Comparison of ENCODE assay signal across 7 mouse cellular contexts in the genomic region with DNA sequence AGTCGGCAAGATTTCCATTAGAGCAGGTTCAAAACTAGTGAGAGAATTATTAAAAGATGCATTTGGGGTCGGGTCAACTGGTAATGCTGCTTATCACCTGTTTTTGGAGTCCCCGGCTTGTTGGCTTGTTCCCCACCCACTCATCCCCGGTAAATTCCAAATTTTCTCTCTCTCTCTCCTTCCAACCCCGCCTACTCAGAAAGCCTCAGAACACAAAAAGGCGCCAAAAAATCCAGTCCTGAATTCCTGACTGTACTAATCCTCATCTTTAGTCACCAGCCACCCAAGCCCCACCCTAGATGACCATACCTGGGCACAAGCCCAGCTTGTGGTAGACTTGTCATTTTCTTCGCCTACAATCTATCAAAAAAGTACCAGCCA. TPM values are rescaled to one million over a fixed set of nuclear protein-coding genes. Genes with fewer than 3 reads are reported as not detected.
DNase-seq lines count a peak whose midpoint lies in the region; ATAC-seq and TF ChIP-seq lines count a peak whose summit lies in the region.

No protein-coding gene starts in this region.

- peak overlapping the region; percentile 66 for H3K4me2 ChIP-seq in embryonic facial prominence, embryonic 15.5 days (replicated peaks)
- H3K4me2 ChIP-seq in intestine, embryonic 15.5 days (replicated peaks): peak overlapping the region; percentile 57
- H3K4me2 ChIP-seq in midbrain, embryonic 13.5 days (replicated peaks): peak overlapping the region; percentile 58

- no peak for TF ChIP-seq CTCF in left cerebral cortex, adult 2 months (IDR thresholded peaks at IDR 0.05)

- peaks cover 21% of the 10 kb centered on the region for H3K4me1 ChIP-seq in embryonic facial prominence, embryonic 15.5 days
- peaks cover 21% of the 10 kb centered on the region for H3K4me1 ChIP-seq in intestine, embryonic 15.5 days (replicated peaks)
- H3K4me1 ChIP-seq in midbrain, embryonic 13.5 days (replicated peaks): peaks cover 33% of the 10 kb centered on the region

- DNase-seq in left cerebral cortex, adult 2 months (ENCODE audit: extremely low spot score in 1 of 2, low spot score in 2 of 2): no peak
- no peak for DNase-seq in left cerebral cortex, adult 11 months (ENCODE audit: low spot score)
- DNase-seq in NIH3T3 (ENCODE audit: low read depth): peak; percentile 77
- DNase-seq in yolk sac, embryonic 10.5 days (ENCODE audit: low spot score): no peak

- H3K9me3 ChIP-seq in embryonic facial prominence, embryonic 15.5 days (replicated peaks): no peaks in the 10 kb centered on the region
- no peaks in the 10 kb centered on the region for H3K9me3 ChIP-seq in intestine, embryonic 15.5 days
- H3K9me3 ChIP-seq in midbrain, embryonic 13.5 days: no peaks in the 10 kb centered on the region

- WGBS in embryonic facial prominence, embryonic 15.5 days: 8% methylated on average over 7 of the region's 7 CpGs
- 5% methylated on average over 7 of the region's 7 CpGs for WGBS in intestine, embryonic 15.5 days
- WGBS in midbrain, embryonic 13.5 days: 7% methylated on average over 7 of the region's 7 CpGs

- H3K9ac ChIP-seq in embryonic facial prominence, embryonic 15.5 days: peak overlapping the region; percentile 86
- H3K9ac ChIP-seq in intestine, embryonic 15.5 days: peak overlapping the region; percentile 67
- peak overlapping the region; percentile 89 for H3K9ac ChIP-seq in midbrain, embryonic 13.5 days (replicated peaks)

- peak overlapping the region; percentile 96 for H3K4me3 ChIP-seq in left cerebral cortex, adult 2 months
- H3K4me3 ChIP-seq in embryonic facial prominence, embryonic 15.5 days (replicated peaks): peak overlapping the region; percentile 100
- peak overlapping the region; percentile 98 for H3K4me3 ChIP-seq in intestine, embryonic 15.5 days (replicated peaks)
- peak overlapping the region; percentile 83 for H3K4me3 ChIP-seq in midbrain, embryonic 13.5 days (replicated peaks)

- no peaks in the 10 kb centered on the region for H3K27me3 ChIP-seq in embryonic facial prominence, embryonic 15.5 days
- no peaks in the 10 kb centered on the region for H3K27me3 ChIP-seq in intestine, embryonic 15.5 days (replicated peaks)
- H3K27me3 ChIP-seq in midbrain, embryonic 13.5 days: no peaks in the 10 kb centered on the region

- no peak for ATAC-seq in embryonic facial prominence, embryonic 15.5 days (ENCODE audit: insufficient number of reproducible peaks, low FRiP score, low TSS enrichment, low read depth)
- ATAC-seq in intestine, embryonic 15.5 days: no peak
- no peak for ATAC-seq in midbrain, embryonic 13.5 days

- H3K36me3 ChIP-seq in embryonic facial prominence, embryonic 15.5 days: no peaks in the 10 kb centered on the region
- H3K36me3 ChIP-seq in intestine, embryonic 15.5 days: no peaks in the 10 kb centered on the region; the same call in 1 of the 2 replicates
- no peaks in the 10 kb centered on the region for H3K36me3 ChIP-seq in midbrain, embryonic 13.5 days

- H3K27ac ChIP-seq in left cerebral cortex, adult 2 months: peak overlapping the region; percentile 97
- peak overlapping the region; percentile 99 for H3K27ac ChIP-seq in embryonic facial prominence, embryonic 15.5 days (replicated peaks)
- H3K27ac ChIP-seq in intestine, embryonic 15.5 days: peak overlapping the region; percentile 99
- peak overlapping the region; percentile 99 for H3K27ac ChIP-seq in midbrain, embryonic 13.5 days

- intact Hi-C loops in left cerebral cortex, adult 2 months (cut with DNase I): loop anchor here (2.0 kb wide), 1 partner anchor 70 kb away; the partner anchor contains the start of gene Kpna6

RNA-seq across cellular contexts. Expression of gene Khdrbs1, which starts 0.9 kb away (rescaled TPM):
- total RNA-seq in left cerebral cortex, adult 2 months (2021): 10 to 100 TPM; 89.7 to 92.6 TPM
- polyA plus RNA-seq in embryonic facial prominence, embryonic 15.5 days (2015; fragmentation: Nextera tagmentation; extraction: Ambion mirVana): 98.8 and 99.1 TPM in 2 replicates
- 83.6 and 95.9 TPM in 2 replicates for polyA plus RNA-seq in intestine, embryonic 15.5 days (2015; fragmentation: Nextera tagmentation; extraction: Ambion mirVana)
- polyA plus RNA-seq in midbrain, embryonic 13.5 days (2015; fragmentation: Nextera tagmentation; extraction: Ambion mirVana): 180 and 182 TPM in 2 replicates

RNA-seq across cellular contexts. Expression of gene Tmem39b, which starts 46.4 kb away (rescaled TPM):
- total RNA-seq in left cerebral cortex, adult 2 months (2021): 10 to 100 TPM; 14.5 to 14.9 TPM
- 13.5 and 15.0 TPM in 2 replicates for polyA plus RNA-seq in embryonic facial prominence, embryonic 15.5 days (2015; fragmentation: Nextera tagmentation; extraction: Ambion mirVana)
- 9.3 and 9.4 TPM in 2 replicates for polyA plus RNA-seq in intestine, embryonic 15.5 days (2015; fragmentation: Nextera tagmentation; extraction: Ambion mirVana)
- polyA plus RNA-seq in midbrain, embryonic 13.5 days (2015; fragmentation: Nextera tagmentation; extraction: Ambion mirVana): 20.3 and 24.0 TPM in 2 replicates
